In genomic region chr13:109407371-109407770, GRCm38 (mm10) we compare ENCODE assay signal across 15 mouse cellular contexts.
"Had no signal": no experiment of that assay in that cellular context is flagged by ENCODE, and none has a peak within 500 bp of the region (broad histone marks: within the 10 kb centered on the region; RNA-seq: fewer than 3 reads in every experiment).

No protein-coding gene starts in this region.

- H3K27me3 ChIP-seq: limb, embryonic 12.5 days; liver, embryonic 13.5 days; midbrain, embryonic 13.5 days; neural tube, embryonic 15.5 days had no signal

- H3K27ac ChIP-seq: kidney, postnatal 0 days; limb, embryonic 12.5 days; liver, embryonic 13.5 days; midbrain, embryonic 13.5 days; neural tube, embryonic 15.5 days; stomach, postnatal 0 days had no signal

- H3K4me1 ChIP-seq: limb, embryonic 12.5 days; liver, embryonic 13.5 days; midbrain, embryonic 13.5 days; neural tube, embryonic 15.5 days had no signal

- DNase-seq: kidney, postnatal 36 days; layer of hippocampus, adult 9-11 months; layer of hippocampus, postnatal 36 days; liver; liver, embryonic 13.5 days; lung, adult 18-20 months; right cerebral cortex, adult 18-20 months; right cerebral cortex, postnatal 25 days; thymus, postnatal 4 days had no signal

- H3K36me3 ChIP-seq: limb, embryonic 12.5 days; liver, embryonic 13.5 days; midbrain, embryonic 13.5 days; neural tube, embryonic 15.5 days had no signal

- H3K9me3 ChIP-seq: limb, embryonic 12.5 days; liver, embryonic 13.5 days; midbrain, embryonic 13.5 days; neural tube, embryonic 15.5 days had no signal

- H3K9ac ChIP-seq: limb, embryonic 12.5 days; liver, embryonic 13.5 days; midbrain, embryonic 13.5 days; neural tube, embryonic 15.5 days had no signal

- ATAC-seq: midbrain, embryonic 13.5 days had no signal

- H3K4me3 ChIP-seq: limb, embryonic 12.5 days; liver, embryonic 13.5 days; midbrain, embryonic 13.5 days; myocyte; neural tube, embryonic 15.5 days had no signal

- H3K4me2 ChIP-seq: limb, embryonic 12.5 days; liver, embryonic 13.5 days; midbrain, embryonic 13.5 days; neural tube, embryonic 15.5 days had no signal
